Mouse (Mus musculus) forebrain, embryonic 16.5 days (tissue): ENCODE data around the gene Lyzl4. TPM values are rescaled to one million over a fixed set of nuclear protein-coding genes. Genes with fewer than 3 reads are reported as not detected.
A peak's percentile ranks its signal among the peaks of the same experiment; 100 is the strongest.

Experiments
- ATAC-seq: fragments of 200-750 bp; cut with Nextera tagmentation; 2 replicates; pipeline ENCODE4 v1.8.0; 2017; ENCODE audit warnings: mild to moderate bottlenecking, moderate library complexity
- H3K27ac ChIP-seq: fragments of 300-500 bp; sonication (generic); 2 replicates; pipeline ENCODE4 v1.5.1; 2014; ENCODE audit warnings: low read length, control low read depth
- H3K27me3 ChIP-seq: fragments of 300-500 bp; sonication (generic); replicated peaks from 2 replicates; pipeline ENCODE4 v1.6.1; 2014; ENCODE audit warnings: low read length; ENCODE audit not compliant: control insufficient read depth, insufficient read depth
- H3K36me3 ChIP-seq: fragments of 300-500 bp; sonication (generic); 2 replicates; pipeline ENCODE4 v1.6.1; 2014; ENCODE audit not compliant: control insufficient read depth, insufficient read depth
- H3K4me1 ChIP-seq: fragments of 300-500 bp; sonication (generic); replicated peaks from 2 replicates; pipeline ENCODE4 v1.6.1; 2014; ENCODE audit warnings: low read length; ENCODE audit not compliant: control insufficient read depth, insufficient read depth
- H3K4me2 ChIP-seq: fragments of 300-500 bp; sonication (generic); 2 replicates; pipeline ENCODE4 v1.6.1; 2014; ENCODE audit warnings: mild to moderate bottlenecking, low read length, control low read depth
- H3K4me3 ChIP-seq: fragments of 300-500 bp; sonication (generic); replicated peaks from 2 replicates; pipeline ENCODE4 v1.5.1; 2014; ENCODE audit warnings: mild to moderate bottlenecking, low read length, control low read depth
- H3K9ac ChIP-seq: fragments of 300-500 bp; sonication (generic); replicated peaks from 2 replicates; pipeline ENCODE4 v1.6.1; 2014; ENCODE audit warnings: low read depth, low read length, control low read depth
- H3K9me3 ChIP-seq: fragments of 300-500 bp; sonication (generic); 2 replicates; pipeline ENCODE4 v1.6.1; 2016; ENCODE audit warnings: low read length; ENCODE audit not compliant: control insufficient read depth
- WGBS: fragments of 180-500 bp; shearing (Covaris S2); extraction: QIAGEN DNeasy Blood & Tissue Kit; methylation state at CpG from one replicate; pipeline ENCODE4 v1.1.7; 2014; 5-methylcytosine and 5-hydroxymethylcytosine counted together
- polyA plus RNA-seq: library from polyadenylated mRNA; unstranded; fragments of >200 nt; fragmentation: Nextera tagmentation; extraction: Ambion mirVana; gene quantifications from 2 replicates; pipeline ENCODE4 v1.2.1, GENCODE M21; 2015

Lyzl4 gene
- polyA plus RNA-seq, 1 experiment from 2014 or later = not detected

DNA sequence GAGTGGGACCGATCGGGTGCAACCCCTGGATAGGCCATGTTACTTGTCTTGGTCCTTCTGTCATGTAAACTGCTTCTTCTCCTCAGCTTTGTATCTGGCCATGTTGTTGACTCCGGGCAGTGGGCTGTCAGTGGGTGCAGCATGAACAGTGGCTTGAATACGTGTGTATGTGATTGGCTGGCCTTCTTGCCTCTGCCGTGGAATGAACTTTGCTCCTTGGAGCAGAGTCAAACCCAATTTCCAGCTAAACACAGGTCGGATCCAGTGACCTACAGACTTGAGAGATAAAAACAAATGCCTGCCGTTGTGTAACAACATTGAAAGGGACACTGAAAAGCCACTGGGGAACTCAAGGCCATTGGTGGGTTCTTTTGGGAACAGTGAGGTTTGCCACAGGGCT lies 75.5 kb downstream of the Lyzl4 start:
- Histone ChIP-seq H3K36me3 (no peaks in the 10 kb centered on the region), H3K9ac (no peak overlapping the region), H3K4me1 (peaks cover 4% of the 10 kb centered on the region), H3K27ac (no peak overlapping the region), H3K4me3 (no peak overlapping the region), H3K27me3 (no peaks in the 10 kb centered on the region), H3K9me3 (no peaks in the 10 kb centered on the region), H3K4me2 (no peak overlapping the region)
- ATAC-seq = no peak
- WGBS = 86% methylated on average over 7 of the region's 7 CpGs

DNA sequence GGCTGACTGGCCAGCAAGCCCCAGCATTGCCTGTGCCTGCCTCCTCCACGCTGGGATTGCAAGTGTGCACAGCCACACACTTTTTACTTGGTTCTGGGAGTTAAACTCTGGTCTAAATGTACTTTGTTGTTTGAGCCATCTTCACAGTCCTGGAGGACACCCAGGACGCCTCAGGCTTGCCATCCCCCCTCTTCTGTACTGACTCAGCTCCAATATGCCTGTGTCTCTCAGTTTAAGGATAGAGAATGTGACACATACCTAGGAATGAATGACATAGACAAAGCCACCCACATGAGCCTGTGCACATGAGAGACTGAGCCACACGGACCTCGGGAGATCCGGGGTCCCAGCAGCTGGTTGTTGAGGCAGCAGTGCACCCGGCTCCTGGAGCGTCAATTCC lies 78.6 kb downstream of the Lyzl4 start:
- H3K27ac ChIP-seq = no peak overlapping the region
- ATAC-seq = no peak
- H3K4me3 ChIP-seq = no peak overlapping the region
- no peaks in the 10 kb centered on the region for H3K27me3 ChIP-seq
- WGBS = 89% methylated on average over 7 of the region's 7 CpGs
- no peaks in the 10 kb centered on the region for H3K36me3 ChIP-seq
- no peak overlapping the region for H3K4me2 ChIP-seq
- no peaks in the 10 kb centered on the region for H3K9me3 ChIP-seq
- H3K4me1 ChIP-seq = peaks cover 13% of the 10 kb centered on the region
- no peak overlapping the region for H3K9ac ChIP-seq

DNA sequence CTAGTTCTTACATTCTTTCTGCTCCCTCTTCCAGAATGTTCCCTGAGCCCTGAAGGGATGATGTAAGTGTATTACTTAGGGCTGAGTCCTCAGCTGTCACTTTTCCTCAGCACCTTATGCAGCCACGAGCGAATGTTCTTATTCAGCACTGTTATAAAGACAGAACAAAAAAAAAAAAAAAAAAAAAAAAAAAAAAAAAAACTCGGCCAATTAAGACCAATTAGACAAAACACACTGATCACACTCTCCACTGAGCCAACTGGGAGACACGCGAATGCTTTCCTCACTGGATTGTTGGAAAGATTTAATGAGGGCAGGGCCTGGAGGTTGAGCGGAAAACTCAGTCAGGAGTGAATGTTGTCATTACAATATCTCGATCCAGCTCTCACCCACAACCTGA lies 81.4 kb downstream of the Lyzl4 start:
- no peaks in the 10 kb centered on the region for H3K36me3 ChIP-seq
- peak; percentile 85 for ATAC-seq
- no peak overlapping the region for H3K4me3 ChIP-seq
- H3K27ac ChIP-seq = no peak overlapping the region
- no peaks in the 10 kb centered on the region for H3K9me3 ChIP-seq
- H3K9ac ChIP-seq = no peak overlapping the region
- 9% methylated on average over 7 of the region's 7 CpGs for WGBS
- peaks cover 20% of the 10 kb centered on the region for H3K4me1 ChIP-seq
- no peaks in the 10 kb centered on the region for H3K27me3 ChIP-seq
- no peak overlapping the region for H3K4me2 ChIP-seq

DNA sequence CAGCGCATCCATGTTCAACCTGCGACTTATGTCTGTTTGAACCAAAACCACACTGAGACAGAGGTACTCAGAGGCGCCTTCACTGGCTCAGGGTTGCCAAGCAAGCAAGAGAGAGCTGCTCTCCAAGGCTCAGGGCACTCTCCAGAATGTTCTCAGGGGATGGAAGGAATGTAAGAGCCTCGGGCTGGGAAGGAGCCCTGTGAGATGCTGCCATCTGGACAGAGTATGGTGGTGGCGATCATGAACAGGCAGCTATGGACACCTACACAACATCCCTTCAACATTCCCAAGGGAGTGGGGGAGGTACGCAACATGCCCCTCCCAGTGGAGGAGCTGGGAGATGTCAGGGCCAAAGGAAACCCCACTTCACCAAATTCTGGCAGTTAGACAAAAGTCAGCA lies 83.7 kb downstream of the Lyzl4 start:
- H3K4me3 ChIP-seq = no peak overlapping the region
- H3K4me2 ChIP-seq = no peak overlapping the region
- H3K9ac ChIP-seq = no peak overlapping the region
- 76% methylated on average over 6 of the region's 6 CpGs for WGBS
- H3K9me3 ChIP-seq = no peaks in the 10 kb centered on the region
- H3K36me3 ChIP-seq = no peaks in the 10 kb centered on the region
- no peak overlapping the region for H3K27ac ChIP-seq
- peaks cover 25% of the 10 kb centered on the region for H3K4me1 ChIP-seq
- no peak for ATAC-seq
- no peaks in the 10 kb centered on the region for H3K27me3 ChIP-seq

DNA sequence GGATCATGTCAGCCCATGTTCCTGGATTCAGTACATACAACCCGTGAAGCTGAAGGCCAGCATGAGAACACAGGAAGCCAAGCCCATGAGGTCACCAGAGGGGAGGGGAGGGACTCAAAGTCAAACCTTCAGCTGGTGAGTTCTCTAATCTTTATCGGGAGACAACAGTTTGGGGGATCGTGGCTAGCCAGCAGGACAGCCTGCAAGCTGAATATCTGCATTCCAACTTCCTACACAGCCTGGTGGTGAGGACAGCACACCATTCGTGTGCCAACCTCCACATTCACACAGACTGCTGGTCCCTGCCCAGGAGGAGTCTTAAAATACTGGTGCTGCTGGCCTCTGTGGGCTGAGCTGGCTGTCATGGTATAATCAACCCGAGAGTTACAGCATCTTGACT lies 85.0 kb downstream of the Lyzl4 start:
- no peak for ATAC-seq
- Histone ChIP-seq H3K4me1 (peaks cover 22% of the 10 kb centered on the region), H3K9me3 (no peaks in the 10 kb centered on the region), H3K4me3 (no peak overlapping the region), H3K27ac (no peak overlapping the region), H3K27me3 (no peaks in the 10 kb centered on the region), H3K36me3 (no peaks in the 10 kb centered on the region), H3K4me2 (no peak overlapping the region), H3K9ac (no peak overlapping the region)
- WGBS = 82% methylated on average over 5 of the region's 5 CpGs

DNA sequence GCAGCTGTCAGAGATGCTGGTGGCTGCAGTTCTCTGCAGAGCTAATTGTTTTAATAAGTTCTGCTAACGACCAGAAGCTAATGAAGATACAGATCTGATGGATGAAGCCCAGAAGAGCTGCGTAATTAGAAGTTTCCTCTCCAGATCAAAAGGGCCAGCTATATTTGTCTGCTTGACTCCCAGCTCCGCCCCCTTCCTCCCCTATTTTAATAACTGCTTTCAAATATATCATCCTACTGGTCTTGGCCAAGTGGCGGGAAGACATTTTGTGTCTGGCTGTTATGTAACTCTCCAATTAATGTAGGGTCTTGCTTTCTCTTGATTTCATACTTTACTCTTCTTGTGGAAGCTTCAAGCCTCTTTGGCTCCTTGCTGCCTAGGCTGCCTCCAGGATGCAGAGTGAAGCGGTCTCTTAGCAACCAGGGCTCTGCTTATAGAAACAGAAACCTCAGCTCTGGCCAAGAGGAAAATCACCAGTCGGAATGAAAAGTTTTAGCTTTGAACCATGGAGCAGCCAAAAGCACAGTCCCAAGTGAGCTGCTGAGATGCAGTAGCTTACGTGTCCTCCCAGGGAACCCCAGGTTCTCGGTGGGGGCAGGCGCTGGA lies 86.4 kb downstream of the Lyzl4 start:
- ATAC-seq = peak; percentile 69
- H3K4me2 ChIP-seq = no peak overlapping the region
- 18% methylated on average over 9 of the region's 9 CpGs for WGBS

DNA sequence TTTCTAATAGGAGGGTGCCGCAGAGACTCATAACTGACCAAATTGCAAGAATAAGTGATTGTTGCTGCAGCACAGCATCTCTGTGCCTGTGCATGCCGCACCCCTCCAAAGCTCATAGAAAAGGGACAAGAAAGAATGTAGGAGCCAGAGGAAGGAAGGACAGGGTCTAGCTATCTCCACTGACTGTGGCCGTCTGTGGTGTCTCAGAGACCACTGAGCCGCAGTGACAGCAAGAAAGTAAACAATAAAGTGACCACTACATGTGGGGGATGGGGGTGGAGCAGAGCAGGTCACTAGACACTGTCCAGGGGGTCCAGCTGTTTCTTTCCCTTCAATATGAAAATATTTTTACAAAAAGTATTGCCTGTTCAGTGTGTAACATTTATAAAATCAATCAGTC lies 88.3 kb downstream of the Lyzl4 start:
- ATAC-seq = no peak
- no peak overlapping the region for H3K9ac ChIP-seq
- H3K27me3 ChIP-seq = no peaks in the 10 kb centered on the region
- H3K36me3 ChIP-seq = no peaks in the 10 kb centered on the region
- WGBS = 82% methylated on average over 4 of the region's 4 CpGs
- no peak overlapping the region for H3K27ac ChIP-seq
- no peaks in the 10 kb centered on the region for H3K9me3 ChIP-seq
- peaks cover 23% of the 10 kb centered on the region for H3K4me1 ChIP-seq
- H3K4me2 ChIP-seq = no peak overlapping the region
- H3K4me3 ChIP-seq = no peak overlapping the region

More for the DNA sequence above, 86.4 kb downstream of the Lyzl4 start:
- Histone ChIP-seq H3K36me3 (no peaks in the 10 kb centered on the region), H3K27me3 (no peaks in the 10 kb centered on the region), H3K27ac (no peak overlapping the region), H3K9me3 (no peaks in the 10 kb centered on the region), H3K4me3 (no peak overlapping the region), H3K9ac (no peak overlapping the region), H3K4me1 (peaks cover 19% of the 10 kb centered on the region)

DNA sequence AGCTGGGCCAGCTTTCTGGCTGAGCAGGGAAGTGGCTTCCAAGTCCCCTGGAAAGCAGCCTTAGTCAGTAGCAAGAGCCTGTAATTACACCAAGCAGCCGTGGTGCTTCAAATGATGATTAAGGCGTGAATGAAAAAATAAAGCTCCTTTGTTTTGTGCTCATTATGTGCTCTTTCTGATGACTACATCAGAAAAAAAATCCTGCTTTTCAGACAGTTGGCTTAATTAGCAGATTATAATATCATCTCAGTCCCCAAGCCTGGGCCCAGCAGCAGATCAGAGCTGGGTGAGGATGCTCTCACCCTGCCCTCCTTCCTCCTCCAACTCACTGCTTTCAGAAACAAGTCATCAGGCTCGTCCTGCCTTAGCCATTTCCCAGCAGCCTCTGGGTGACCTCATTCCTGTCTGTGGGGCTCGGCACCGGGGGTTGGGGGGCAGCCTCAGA lies 91.5 kb downstream of the Lyzl4 start:
- Histone ChIP-seq H3K4me1 (peaks cover 14% of the 10 kb centered on the region), H3K4me3 (no peak overlapping the region), H3K9ac (no peak overlapping the region), H3K27me3 (no peaks in the 10 kb centered on the region), H3K9me3 (no peaks in the 10 kb centered on the region), H3K36me3 (no peaks in the 10 kb centered on the region), H3K4me2 (no peak overlapping the region), H3K27ac (peak overlapping the region; percentile 71)
- WGBS = 13% methylated on average over 5 of the region's 5 CpGs
- ATAC-seq = peak; percentile 84

DNA sequence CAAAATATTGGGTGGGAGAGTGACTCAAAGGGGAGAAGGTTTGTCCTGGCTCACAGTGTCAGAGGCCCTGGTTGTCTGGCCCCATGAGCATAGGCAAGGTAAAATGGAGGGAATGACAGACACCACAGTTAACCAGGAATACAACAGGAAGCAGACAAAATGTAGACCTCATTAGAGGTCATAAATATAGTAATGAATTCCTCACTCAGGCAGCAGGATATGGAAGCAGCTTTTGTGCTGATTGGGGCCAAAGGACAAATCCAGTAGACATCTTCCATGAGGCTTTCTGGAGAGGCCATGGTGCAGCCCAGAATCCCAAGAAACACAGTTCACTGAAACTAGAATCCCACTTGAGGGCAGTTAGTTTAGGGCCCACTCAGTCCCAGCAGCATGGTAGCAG lies 92.5 kb downstream of the Lyzl4 start:
- H3K4me2 ChIP-seq = no peak overlapping the region
- H3K9me3 ChIP-seq = no peaks in the 10 kb centered on the region
- no peaks in the 10 kb centered on the region for H3K27me3 ChIP-seq
- H3K9ac ChIP-seq = no peak overlapping the region
- H3K27ac ChIP-seq = no peak overlapping the region
- ATAC-seq = no peak
- peaks cover 11% of the 10 kb centered on the region for H3K4me1 ChIP-seq
- no peaks in the 10 kb centered on the region for H3K36me3 ChIP-seq
- H3K4me3 ChIP-seq = no peak overlapping the region

DNA sequence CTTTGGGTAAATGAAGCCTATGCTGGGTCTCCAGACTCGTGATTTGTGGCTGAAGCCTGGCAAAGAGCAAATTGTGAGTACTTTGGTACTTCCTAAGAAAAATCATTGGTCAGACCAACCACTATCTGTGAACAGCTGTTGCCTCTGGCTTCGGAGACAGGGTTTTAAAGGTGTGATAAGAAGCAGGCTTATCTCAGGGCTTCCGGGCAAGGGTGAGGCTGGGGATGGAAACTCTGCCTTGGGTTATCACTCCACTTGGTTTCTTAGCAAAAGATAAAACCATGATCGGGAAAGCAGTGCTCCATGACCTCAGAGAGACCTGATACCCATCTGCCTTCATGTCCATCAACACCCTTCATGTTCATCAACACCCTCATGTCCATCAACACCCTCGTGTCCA lies 92.9 kb downstream of the Lyzl4 start:
- peaks cover 11% of the 10 kb centered on the region for H3K4me1 ChIP-seq
- no peaks in the 10 kb centered on the region for H3K27me3 ChIP-seq
- no peak overlapping the region for H3K9ac ChIP-seq
- no peaks in the 10 kb centered on the region for H3K36me3 ChIP-seq
- no peak overlapping the region for H3K4me3 ChIP-seq
- H3K4me2 ChIP-seq = no peak overlapping the region
- ATAC-seq = no peak
- H3K27ac ChIP-seq = no peak overlapping the region
- H3K9me3 ChIP-seq = no peaks in the 10 kb centered on the region
- 78% methylated on average over 5 of the region's 5 CpGs for WGBS
